Mouse (Mus musculus) frontal cortex, postnatal 25 days (tissue): ENCODE results near the gene Tgm6.

ENCODE experiments used
- DNase-seq, 2 experiments: peaks; one replicate each; pipeline ENCODE4 v3.0.0; 2022; ENCODE audit warnings: low spot score in 2 of 2

The Tgm6 gene

DNA sequence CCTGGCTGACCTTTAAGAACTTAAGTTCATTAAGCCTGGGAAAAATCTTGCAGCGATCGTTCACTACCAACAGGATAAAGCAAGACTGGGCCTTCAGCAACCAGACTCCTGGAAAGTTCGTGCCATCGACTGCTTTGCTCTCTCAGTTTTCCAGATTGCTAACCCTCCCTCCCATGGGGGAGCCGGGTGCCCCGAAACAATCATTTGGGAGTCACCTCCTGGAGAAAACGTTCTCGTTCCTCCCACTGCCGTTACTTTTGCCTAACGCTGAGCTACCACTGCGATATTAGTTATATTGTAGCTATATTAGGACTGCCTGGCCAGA is 66.1 kb downstream of the Tgm6 start:
- DNase-seq = no peak

DNA sequence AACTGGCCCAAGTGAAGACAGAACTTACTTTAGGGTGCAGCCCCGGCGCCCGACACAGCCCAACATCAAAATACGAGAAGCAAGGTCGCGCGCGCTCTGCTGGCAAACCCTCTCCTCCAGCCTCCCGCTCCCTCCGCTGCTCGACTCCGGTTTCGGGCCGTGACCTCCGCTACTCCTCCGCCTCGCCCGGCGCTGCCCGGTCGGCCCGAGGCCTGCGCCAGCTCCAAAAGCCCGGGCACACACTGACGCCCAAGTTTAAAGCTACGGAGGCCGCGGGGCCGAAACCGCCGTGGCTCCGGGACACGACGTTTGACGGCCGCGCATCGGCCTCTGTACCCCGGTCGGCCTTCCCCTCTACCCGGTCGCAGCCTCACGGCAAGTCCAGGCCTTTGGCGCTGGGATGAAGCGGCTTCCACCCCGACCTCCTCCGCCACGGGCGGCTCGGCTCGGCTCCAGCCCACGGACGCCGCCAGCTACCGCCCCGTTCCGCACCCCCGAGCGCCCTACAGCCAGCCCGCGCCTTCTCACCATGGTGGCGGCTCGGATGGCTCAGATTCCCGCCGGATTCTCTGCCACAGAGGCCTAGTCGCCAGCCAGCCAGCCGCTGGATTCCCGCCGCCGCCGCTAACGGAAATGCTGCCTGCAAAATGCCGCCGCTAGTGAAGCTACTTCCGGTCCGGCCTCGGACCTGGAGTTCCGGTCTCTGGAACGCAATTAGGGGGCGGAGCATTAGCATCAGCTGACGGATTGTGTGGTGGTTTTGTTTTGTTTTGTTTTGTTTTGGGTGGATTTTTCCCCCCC is 66.7 kb downstream of the Tgm6 start, which contains the start of gene Snrpb:
Snrpb (minus strand) TSS at position 698 of the 801 bp plus-strand sequence.
- DNase-seq = peak; percentile 74 to 83

DNA sequence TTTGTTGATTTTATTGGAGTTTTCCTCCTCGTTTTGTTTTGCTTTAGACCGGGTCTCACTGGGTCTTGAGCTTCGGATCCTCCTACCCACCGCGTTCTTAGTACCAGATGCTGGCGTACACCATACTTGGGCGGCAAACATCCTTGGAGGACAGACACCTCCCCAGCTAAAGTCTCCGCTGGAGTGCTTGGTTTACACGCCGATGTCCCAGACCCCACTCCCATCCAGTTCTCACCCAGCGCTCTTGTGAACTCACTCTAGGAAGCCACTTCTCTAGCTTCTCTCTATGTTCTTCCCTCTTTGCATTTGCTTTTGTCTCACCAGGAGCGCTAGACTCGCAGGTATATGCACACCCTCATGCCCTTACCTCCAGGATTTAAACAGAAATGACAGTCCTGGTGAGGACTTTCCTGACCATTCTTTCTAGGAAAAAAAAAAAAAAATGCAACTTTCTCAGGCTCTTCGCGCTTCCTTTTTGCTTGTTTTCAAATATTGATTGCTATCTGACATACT is 67.3 kb downstream of the Tgm6 start:
- DNase-seq = no peak

DNA sequence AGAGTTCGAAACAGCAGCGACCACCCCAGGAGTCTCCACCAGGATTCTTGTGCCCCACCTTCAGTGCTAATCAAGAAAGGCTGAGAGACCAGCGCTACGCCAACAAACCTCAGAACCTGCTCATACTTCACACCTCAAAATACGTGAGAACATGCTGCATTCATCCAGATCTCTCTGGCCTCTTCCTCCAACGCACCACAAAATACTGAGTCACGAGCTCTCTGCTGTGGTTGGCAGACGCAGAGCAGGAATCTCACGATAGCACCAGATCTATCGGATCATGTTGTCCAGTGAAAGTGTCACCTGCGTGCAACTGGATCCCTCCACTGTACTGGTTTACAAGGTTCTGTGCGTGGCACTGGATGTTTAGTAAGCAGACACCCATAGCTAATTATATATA is 76.2 kb downstream of the Tgm6 start:
- DNase-seq = no peak

DNA sequence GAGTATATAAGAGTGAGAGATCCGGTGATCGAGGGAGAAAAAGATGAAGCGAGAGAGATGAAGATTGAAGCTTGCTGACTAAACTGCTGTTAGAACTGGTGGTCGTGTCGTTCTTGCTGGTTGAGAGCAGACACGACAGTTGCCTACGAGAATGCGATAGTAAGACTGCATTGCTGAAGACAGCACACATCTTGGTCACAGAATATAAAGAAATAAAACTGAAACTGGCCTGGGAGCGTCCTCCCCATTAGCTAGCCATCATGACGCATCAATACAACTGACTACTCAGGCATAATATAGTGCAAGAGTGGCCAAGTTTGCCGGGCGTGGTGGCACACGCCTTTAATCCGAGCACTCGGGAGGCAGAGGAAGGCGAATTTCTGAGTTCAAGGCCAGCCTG is 82.7 kb downstream of the Tgm6 start, which contains the start of gene Tmc2:
Tmc2 (plus strand) TSS at position 301 of the 400 bp plus-strand sequence.
- DNase-seq = no peak

DNA sequence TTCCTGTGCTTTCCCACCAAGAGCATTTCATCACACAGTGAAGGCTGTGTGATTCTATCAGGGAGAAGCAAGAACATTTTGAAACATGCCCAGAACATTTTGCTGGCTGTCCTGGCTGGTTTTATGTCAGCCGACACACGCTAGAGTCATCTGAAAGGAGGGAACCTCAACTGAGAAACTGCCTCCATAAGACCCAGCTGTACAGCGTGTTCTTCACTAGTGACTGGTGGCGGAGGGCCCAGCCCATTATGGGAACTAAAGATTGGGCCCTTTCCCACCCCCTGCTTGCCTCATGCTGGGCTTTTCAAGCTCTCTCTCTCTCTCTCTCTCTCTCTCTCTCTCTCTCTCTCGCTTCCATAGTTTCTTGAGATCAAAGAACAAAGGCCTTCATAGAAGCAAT is 88.7 kb downstream of the Tgm6 start:
- DNase-seq = no peak
